Mouse (Mus musculus): Measurements from ENCODE around the gene Uck2. TPM values are rescaled to one million over a fixed set of nuclear protein-coding genes. Genes with fewer than 3 reads are reported as not detected.

Gene Uck2
- polyA plus RNA-seq, 1 experiment from 2014 or later = 116 TPM

DNA sequence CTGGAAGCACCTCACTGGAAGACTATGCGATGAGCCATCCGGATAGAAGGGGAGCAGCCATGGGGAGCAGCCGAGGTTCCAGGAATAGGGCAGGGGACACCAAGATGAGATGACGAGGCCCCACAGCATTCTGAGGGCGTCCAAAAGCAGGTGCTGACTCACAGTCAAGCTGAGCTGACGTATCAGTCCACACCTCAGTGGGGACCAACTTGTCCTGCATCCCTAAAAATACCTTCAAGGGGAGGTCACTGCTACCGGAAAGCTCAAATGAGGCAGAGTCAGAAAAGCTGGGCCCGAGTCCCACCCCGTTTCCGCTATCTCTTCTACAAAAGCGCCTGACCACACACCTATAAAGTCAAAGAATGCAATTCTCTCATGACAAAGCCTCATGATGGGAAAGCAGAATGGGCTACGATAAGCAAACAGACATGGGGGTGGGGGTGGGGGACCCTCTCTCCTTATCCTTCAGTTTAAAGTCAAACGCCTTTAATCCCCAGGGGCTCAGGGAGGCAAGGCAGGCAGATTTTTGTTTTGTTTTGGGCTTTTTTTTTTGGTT lies 5.9 kb downstream of the Uck2 start:
- WGBS = 80% methylated on average over 13 of the region's 13 CpGs
- H3K9me3 ChIP-seq (ENCODE audit: control insufficient read depth, low read length) = no peaks in the 10 kb centered on the region
- H3K9ac ChIP-seq (ENCODE audit: low read length) = no peak overlapping the region
- no peaks in the 10 kb centered on the region for H3K27me3 ChIP-seq (ENCODE audit: control insufficient read depth, insufficient read depth, low read length)
- H3K4me1 ChIP-seq (ENCODE audit: control insufficient read depth, insufficient read depth, low read length) = peaks cover 11% of the 10 kb centered on the region
- no peak overlapping the region for H3K4me2 ChIP-seq (ENCODE audit: low read depth)
- no peak overlapping the region for H3K4me3 ChIP-seq (ENCODE audit: low read depth, low read length)
- H3K27ac ChIP-seq (ENCODE audit: low read depth, low read length) = no peak overlapping the region
- H3K36me3 ChIP-seq (ENCODE audit: control insufficient read depth, insufficient read depth, low read length) = no peaks in the 10 kb centered on the region
- DNase-seq (ENCODE audit: low spot score) = no peak
- no peak for ATAC-seq (ENCODE audit: insufficient read depth, low FRiP score, low TSS enrichment)

DNA sequence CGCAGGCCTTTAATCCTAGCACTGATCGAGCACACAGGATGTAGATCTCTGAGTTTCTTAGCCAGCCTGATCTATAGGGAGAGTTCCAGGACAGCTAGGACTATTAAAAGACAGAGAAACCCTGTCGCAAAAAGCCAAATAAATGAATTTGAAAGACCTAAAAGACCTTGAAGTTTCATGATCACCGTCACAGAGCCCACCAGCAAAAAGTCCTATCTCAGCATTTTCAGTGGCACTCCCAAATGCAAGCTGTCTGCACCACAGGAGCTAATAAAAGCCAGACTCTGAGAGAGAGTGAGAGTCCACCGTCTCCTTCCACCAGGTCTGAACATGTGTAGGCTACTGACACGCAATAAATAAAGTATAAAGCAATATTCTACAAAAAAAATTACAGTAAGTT lies 6.7 kb downstream of the Uck2 start:
- H3K4me1 ChIP-seq (ENCODE audit: control insufficient read depth, insufficient read depth, low read length) = peaks cover 18% of the 10 kb centered on the region
- no peaks in the 10 kb centered on the region for H3K36me3 ChIP-seq (ENCODE audit: control insufficient read depth, insufficient read depth, low read length)
- H3K27ac ChIP-seq (ENCODE audit: low read depth, low read length) = no peak overlapping the region
- H3K9ac ChIP-seq (ENCODE audit: low read length) = no peak overlapping the region
- H3K4me2 ChIP-seq (ENCODE audit: low read depth) = no peak overlapping the region
- no peaks in the 10 kb centered on the region for H3K27me3 ChIP-seq (ENCODE audit: control insufficient read depth, insufficient read depth, low read length)
- WGBS = 81% methylated on average over 6 of the region's 6 CpGs
- ATAC-seq (ENCODE audit: insufficient read depth, low FRiP score, low TSS enrichment) = no peak
- no peak overlapping the region for H3K4me3 ChIP-seq (ENCODE audit: low read depth, low read length)
- DNase-seq (ENCODE audit: low spot score) = no peak
- no peaks in the 10 kb centered on the region for H3K9me3 ChIP-seq (ENCODE audit: control insufficient read depth, low read length)

DNA sequence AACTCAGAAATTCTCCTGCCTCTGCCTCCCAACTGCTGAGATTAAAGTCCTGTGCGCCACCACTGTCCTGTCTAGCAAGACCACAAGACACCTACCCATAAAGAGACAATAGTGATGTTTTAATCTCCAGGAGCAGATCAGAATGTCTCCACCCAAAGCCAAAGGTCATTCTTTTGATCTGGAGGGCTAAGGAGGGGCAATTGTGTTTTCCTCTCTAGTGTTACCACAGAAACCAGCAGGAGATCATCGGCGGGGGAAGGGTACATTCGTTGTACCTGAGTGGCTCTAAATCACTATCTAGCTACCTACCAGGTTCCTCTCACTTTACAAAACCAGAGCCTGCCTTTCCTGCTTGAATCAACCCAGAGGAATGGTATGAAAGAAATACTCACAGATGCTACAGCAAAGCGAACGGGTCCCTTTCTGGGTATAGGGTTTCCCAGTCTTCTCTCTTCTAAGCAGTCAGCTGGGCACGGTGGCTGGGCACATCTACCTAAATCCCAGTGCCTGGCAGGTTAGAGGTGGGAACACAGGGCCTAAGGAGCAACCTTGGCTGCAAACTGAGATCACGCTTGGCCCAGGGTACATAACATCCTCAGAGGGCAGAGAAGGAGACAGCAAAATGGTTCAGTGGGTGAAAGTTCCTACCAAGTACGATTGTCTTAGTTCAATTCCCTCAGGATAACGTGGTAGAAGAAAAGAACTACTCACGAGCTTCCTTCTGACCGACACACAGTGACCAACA lies 10.3 kb downstream of the Uck2 start:
- H3K4me1 ChIP-seq (ENCODE audit: control insufficient read depth, insufficient read depth, low read length) = peaks cover 27% of the 10 kb centered on the region
- no peaks in the 10 kb centered on the region for H3K9me3 ChIP-seq (ENCODE audit: control insufficient read depth, low read length)
- no peaks in the 10 kb centered on the region for H3K36me3 ChIP-seq (ENCODE audit: control insufficient read depth, insufficient read depth, low read length)
- no peak overlapping the region for H3K4me2 ChIP-seq (ENCODE audit: low read depth)
- no peak overlapping the region for H3K4me3 ChIP-seq (ENCODE audit: low read depth, low read length)
- no peaks in the 10 kb centered on the region for H3K27me3 ChIP-seq (ENCODE audit: control insufficient read depth, insufficient read depth, low read length)
- DNase-seq (ENCODE audit: low spot score) (no peak), ATAC-seq (ENCODE audit: insufficient read depth, low FRiP score, low TSS enrichment) (no peak)
- no peak overlapping the region for H3K27ac ChIP-seq (ENCODE audit: low read depth, low read length)
- 83% methylated on average over 12 of the region's 12 CpGs for WGBS
- H3K9ac ChIP-seq (ENCODE audit: low read length) = no peak overlapping the region

DNA sequence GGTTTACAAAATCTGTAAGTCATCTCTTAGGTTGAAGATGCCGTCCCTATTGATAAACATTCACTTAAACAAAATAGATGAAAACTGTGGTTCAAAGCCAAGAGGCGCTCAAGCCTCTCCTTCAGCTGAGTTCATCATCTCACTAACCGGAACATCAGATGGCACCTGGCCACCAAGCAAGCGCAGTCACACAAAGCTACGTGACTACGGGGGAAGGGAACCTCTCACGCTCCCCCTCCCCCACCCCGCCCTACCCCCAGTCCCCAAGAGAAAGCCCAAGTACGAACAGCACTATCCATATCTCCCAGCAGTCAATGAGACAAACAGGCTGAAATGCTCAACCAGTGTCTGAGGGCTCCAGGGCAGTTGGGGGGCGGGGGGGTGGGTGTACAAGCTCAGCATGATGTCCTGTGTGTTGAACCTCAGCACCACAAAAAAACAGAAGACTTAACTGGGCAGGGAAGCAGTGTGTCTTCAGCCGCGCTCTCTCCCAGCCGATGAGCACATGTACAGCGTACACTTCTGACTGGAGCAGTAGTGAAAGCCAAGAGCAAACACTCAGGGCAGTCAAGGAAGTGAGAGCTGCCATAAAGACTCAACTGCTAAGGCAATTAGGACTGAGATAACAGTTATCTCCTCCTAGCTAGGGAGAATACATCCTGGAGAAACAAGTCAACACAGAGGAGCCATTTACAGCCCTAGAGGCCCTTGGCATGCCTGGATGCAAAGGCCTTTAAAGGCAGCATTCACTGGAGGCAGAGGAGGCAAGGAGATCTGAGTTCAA lies 11.5 kb downstream of the Uck2 start:
- no peak overlapping the region for H3K4me2 ChIP-seq (ENCODE audit: low read depth)
- H3K27me3 ChIP-seq (ENCODE audit: control insufficient read depth, insufficient read depth, low read length) = no peaks in the 10 kb centered on the region
- no peak overlapping the region for H3K27ac ChIP-seq (ENCODE audit: low read depth, low read length)
- H3K9ac ChIP-seq (ENCODE audit: low read length) = no peak overlapping the region; the same call in 1 of the 2 replicates
- H3K36me3 ChIP-seq (ENCODE audit: control insufficient read depth, insufficient read depth, low read length) = no peaks in the 10 kb centered on the region
- no peak overlapping the region for H3K4me3 ChIP-seq (ENCODE audit: low read depth, low read length)
- WGBS = 73% methylated on average over 14 of the region's 14 CpGs
- no peak for ATAC-seq (ENCODE audit: insufficient read depth, low FRiP score, low TSS enrichment)
- DNase-seq (ENCODE audit: low spot score) = no peak
- peaks cover 29% of the 10 kb centered on the region for H3K4me1 ChIP-seq (ENCODE audit: control insufficient read depth, insufficient read depth, low read length)
- no peaks in the 10 kb centered on the region for H3K9me3 ChIP-seq (ENCODE audit: control insufficient read depth, low read length)

DNA sequence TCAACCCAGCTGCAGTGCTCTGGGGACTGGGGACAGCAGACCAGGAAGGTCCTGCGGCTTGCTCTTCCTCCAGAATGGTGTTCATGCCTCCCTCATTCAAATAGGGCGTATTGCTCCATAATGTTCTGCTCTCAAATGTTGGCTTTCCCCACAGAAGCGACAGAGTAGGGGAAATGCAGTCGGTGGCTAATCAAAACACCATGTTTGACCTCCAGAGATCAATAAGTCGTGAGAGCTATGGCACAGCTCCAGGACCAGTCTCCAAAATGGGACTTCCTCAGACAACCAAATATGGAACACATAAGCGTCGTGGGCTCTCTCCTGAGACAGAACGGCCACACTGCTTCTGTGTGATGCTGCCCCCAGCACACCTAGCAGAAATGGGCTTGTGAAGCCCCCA lies 13.3 kb downstream of the Uck2 start:
- ATAC-seq (ENCODE audit: insufficient read depth, low FRiP score, low TSS enrichment) (no peak), DNase-seq (ENCODE audit: low spot score) (no peak)

DNA sequence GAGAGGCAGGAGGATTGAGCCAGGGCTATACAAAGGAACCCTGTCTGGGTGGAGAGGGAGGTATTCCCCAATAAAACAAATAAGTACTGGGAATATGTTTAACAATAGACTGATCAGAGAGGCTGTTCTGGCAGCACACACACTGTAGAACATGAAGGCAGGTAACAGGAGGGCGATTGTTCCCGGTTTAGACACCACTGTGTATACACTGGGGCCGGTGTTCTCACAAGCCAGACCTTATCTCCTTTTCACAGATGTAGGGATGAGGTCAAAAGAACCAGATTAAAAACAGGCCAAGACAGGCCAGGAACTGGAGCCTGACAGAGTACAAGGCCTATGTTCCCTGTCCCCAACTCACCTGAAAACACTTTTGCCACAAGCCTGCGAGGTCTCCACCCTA lies 13.8 kb downstream of the Uck2 start:
- H3K4me3 ChIP-seq (ENCODE audit: low read depth, low read length) = no peak overlapping the region
- H3K4me1 ChIP-seq (ENCODE audit: control insufficient read depth, insufficient read depth, low read length) = peaks cover 29% of the 10 kb centered on the region
- H3K4me2 ChIP-seq (ENCODE audit: low read depth) = no peak overlapping the region
- DNase-seq (ENCODE audit: low spot score) (no peak), ATAC-seq (ENCODE audit: insufficient read depth, low FRiP score, low TSS enrichment) (no peak)
- 47% methylated on average over 4 of the region's 4 CpGs for WGBS
- no peak overlapping the region for H3K9ac ChIP-seq (ENCODE audit: low read length)
- H3K36me3 ChIP-seq (ENCODE audit: control insufficient read depth, insufficient read depth, low read length) = no peaks in the 10 kb centered on the region
- no peaks in the 10 kb centered on the region for H3K27me3 ChIP-seq (ENCODE audit: control insufficient read depth, insufficient read depth, low read length)
- H3K9me3 ChIP-seq (ENCODE audit: control insufficient read depth, low read length) = no peaks in the 10 kb centered on the region
- no peak overlapping the region for H3K27ac ChIP-seq (ENCODE audit: low read depth, low read length)

More for the DNA sequence above, 13.3 kb downstream of the Uck2 start:
- H3K4me3 ChIP-seq (ENCODE audit: low read depth, low read length) = no peak overlapping the region
- no peak overlapping the region for H3K9ac ChIP-seq (ENCODE audit: low read length)
- H3K4me2 ChIP-seq (ENCODE audit: low read depth) = no peak overlapping the region
- H3K9me3 ChIP-seq (ENCODE audit: control insufficient read depth, low read length) = no peaks in the 10 kb centered on the region
- no peaks in the 10 kb centered on the region for H3K36me3 ChIP-seq (ENCODE audit: control insufficient read depth, insufficient read depth, low read length)
- no peak overlapping the region for H3K27ac ChIP-seq (ENCODE audit: low read depth, low read length)
- WGBS = 51% methylated on average over 8 of the region's 8 CpGs
- peaks cover 29% of the 10 kb centered on the region for H3K4me1 ChIP-seq (ENCODE audit: control insufficient read depth, insufficient read depth, low read length)
- no peaks in the 10 kb centered on the region for H3K27me3 ChIP-seq (ENCODE audit: control insufficient read depth, insufficient read depth, low read length)

- Histone ChIP-seq H3K27ac (ENCODE audit: low read depth, low read length) (no peak overlapping the region), H3K9me3 (ENCODE audit: control insufficient read depth, low read length) (no peaks in the 10 kb centered on the region), H3K4me2 (ENCODE audit: low read depth) (peak overlapping the region; percentile 24), H3K9ac (ENCODE audit: low read length) (peak overlapping the region; percentile 18; the same call in 1 of the 2 replicates), H3K36me3 (ENCODE audit: control insufficient read depth, insufficient read depth, low read length) (no peaks in the 10 kb centered on the region), H3K4me1 (ENCODE audit: control insufficient read depth, insufficient read depth, low read length) (peaks cover 29% of the 10 kb centered on the region), H3K27me3 (ENCODE audit: control insufficient read depth, insufficient read depth, low read length) (no peaks in the 10 kb centered on the region), H3K4me3 (ENCODE audit: low read depth, low read length) (no peak overlapping the region)
- WGBS = 11% methylated on average over 19 of the region's 19 CpGs
- ATAC-seq (ENCODE audit: insufficient read depth, low FRiP score, low TSS enrichment) (peak; percentile 22; the same call in 1 of the 2 replicates), DNase-seq (ENCODE audit: low spot score) (no peak)
These were observed 14.6 kb downstream of the Uck2 start for GRCm38 (mm10) chr1:167270342-167271111.

- no peak for ATAC-seq (ENCODE audit: insufficient read depth, low FRiP score, low TSS enrichment)
- no peak for DNase-seq (ENCODE audit: low spot score)
- 35% methylated on average over 6 of the region's 6 CpGs for WGBS
- Histone ChIP-seq H3K4me1 (ENCODE audit: control insufficient read depth, insufficient read depth, low read length) (peaks cover 29% of the 10 kb centered on the region), H3K36me3 (ENCODE audit: control insufficient read depth, insufficient read depth, low read length) (no peaks in the 10 kb centered on the region), H3K4me3 (ENCODE audit: low read depth, low read length) (no peak overlapping the region), H3K4me2 (ENCODE audit: low read depth) (no peak overlapping the region), H3K27me3 (ENCODE audit: control insufficient read depth, insufficient read depth, low read length) (no peaks in the 10 kb centered on the region), H3K9ac (ENCODE audit: low read length) (no peak overlapping the region), H3K9me3 (ENCODE audit: control insufficient read depth, low read length) (no peaks in the 10 kb centered on the region), H3K27ac (ENCODE audit: low read depth, low read length) (no peak overlapping the region)
These were observed 15.3 kb downstream of the Uck2 start for GRCm38 (mm10) chr1:167269856-167270270.
